Mouse (Mus musculus): ENCODE measurements around the gene Spata21. TPM values are rescaled to one million over a fixed set of nuclear protein-coding genes. Genes with fewer than 3 reads are reported as not detected.

The Spata21 gene
- polyA plus RNA-seq, 1 experiment from 2014 or later, result not detected

DNA sequence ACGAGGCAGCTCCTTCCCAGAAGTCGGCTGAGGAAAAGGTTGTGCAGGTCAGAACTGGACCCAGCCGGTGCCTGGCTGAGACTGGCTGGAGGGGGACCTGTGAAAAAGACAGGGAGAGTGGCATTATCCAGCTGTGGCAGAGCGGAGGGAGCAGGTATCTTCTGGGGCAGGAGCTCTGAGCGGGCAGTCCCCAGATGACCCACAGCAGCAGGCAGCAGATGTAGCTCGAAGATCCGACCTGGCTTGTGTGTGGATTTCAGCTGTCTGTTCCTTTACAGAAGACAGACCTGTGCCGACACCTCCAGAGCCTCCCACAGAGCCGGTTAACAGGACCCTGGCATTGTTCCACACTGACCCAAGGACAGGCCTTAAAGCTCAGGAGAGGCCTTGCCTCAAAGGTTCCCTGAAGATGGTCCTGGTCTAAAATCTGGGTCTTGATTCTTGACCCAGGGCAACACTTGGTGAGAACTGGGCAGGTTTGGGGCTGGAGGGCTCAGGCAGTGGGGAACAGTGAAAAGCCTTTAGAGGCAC, 20.6 kb upstream of the Spata21 start:
- no peak overlapping the region for H3K4me2 ChIP-seq (ENCODE audit: low read depth, low read length, severe bottlenecking)
- H3K36me3 ChIP-seq (ENCODE audit: control insufficient read depth, insufficient read depth, low read length), result peaks cover 12% of the 10 kb centered on the region; the same call in 1 of the 2 replicates
- 87% methylated on average over 9 of the region's 9 CpGs for WGBS
- no peaks in the 10 kb centered on the region for H3K27me3 ChIP-seq (ENCODE audit: control insufficient read depth, insufficient read depth, low read length)
- DNase-seq (ENCODE audit: low spot score) (no peak), ATAC-seq (replicated peaks; ENCODE audit: low FRiP score) (no peak)
- H3K9ac ChIP-seq (ENCODE audit: low read length), result no peak overlapping the region
- H3K4me3 ChIP-seq (ENCODE audit: low read depth, low read length), result no peak overlapping the region
- H3K27ac ChIP-seq (ENCODE audit: low read depth, low read length), result no peak overlapping the region
- H3K9me3 ChIP-seq (ENCODE audit: control insufficient read depth, low read length), result no peaks in the 10 kb centered on the region
- H3K4me1 ChIP-seq (replicated peaks; ENCODE audit: control insufficient read depth, insufficient read depth, low read length), result no peaks in the 10 kb centered on the region

- no peak overlapping the region for H3K9ac ChIP-seq (ENCODE audit: low read length)
- no peak overlapping the region for H3K27ac ChIP-seq (ENCODE audit: low read depth, low read length)
- 92% methylated on average over 8 of the region's 8 CpGs for WGBS
- no peak overlapping the region for H3K4me3 ChIP-seq (ENCODE audit: low read depth, low read length)
- H3K9me3 ChIP-seq (ENCODE audit: control insufficient read depth, low read length), result no peaks in the 10 kb centered on the region
- no peak for DNase-seq (ENCODE audit: low spot score)
- no peaks in the 10 kb centered on the region for H3K4me1 ChIP-seq (replicated peaks; ENCODE audit: control insufficient read depth, insufficient read depth, low read length)
- ATAC-seq (replicated peaks; ENCODE audit: low FRiP score), result no peak
- H3K4me2 ChIP-seq (ENCODE audit: low read depth, low read length, severe bottlenecking), result no peak overlapping the region
- H3K36me3 ChIP-seq (ENCODE audit: control insufficient read depth, insufficient read depth, low read length), result peaks cover 12% of the 10 kb centered on the region; the same call in 1 of the 2 replicates
- no peaks in the 10 kb centered on the region for H3K27me3 ChIP-seq (ENCODE audit: control insufficient read depth, insufficient read depth, low read length)
These were observed 19.5 kb upstream of the Spata21 start for GRCm38 (mm10) chr4:141068655-141069054.

DNA sequence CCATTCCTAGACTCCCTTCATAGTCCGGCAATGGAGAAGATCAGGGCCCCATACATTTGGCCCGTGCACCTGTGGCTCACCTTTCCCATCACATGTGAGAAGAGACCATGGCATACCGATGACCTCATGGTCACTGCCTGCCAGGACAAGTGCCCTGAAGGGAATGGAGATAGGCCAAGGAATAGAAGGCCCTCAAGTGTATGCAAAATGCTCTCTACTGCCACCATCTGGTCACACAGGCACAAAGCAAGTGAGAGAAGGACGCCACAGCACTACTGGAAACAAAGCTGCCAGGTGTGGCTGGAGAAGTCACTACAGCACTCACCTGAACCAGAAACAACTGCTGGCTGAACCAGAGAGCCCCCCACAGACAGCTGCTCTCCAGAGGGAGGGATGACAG, 18.4 kb upstream of the Spata21 start:
- Histone ChIP-seq H3K27me3 (ENCODE audit: control insufficient read depth, insufficient read depth, low read length) (no peaks in the 10 kb centered on the region), H3K27ac (ENCODE audit: low read depth, low read length) (no peak overlapping the region), H3K36me3 (ENCODE audit: control insufficient read depth, insufficient read depth, low read length) (peaks cover 12% of the 10 kb centered on the region; the same call in 1 of the 2 replicates), H3K9me3 (ENCODE audit: control insufficient read depth, low read length) (no peaks in the 10 kb centered on the region), H3K4me3 (ENCODE audit: low read depth, low read length) (no peak overlapping the region), H3K9ac (ENCODE audit: low read length) (no peak overlapping the region), H3K4me1 (replicated peaks; ENCODE audit: control insufficient read depth, insufficient read depth, low read length) (no peaks in the 10 kb centered on the region), H3K4me2 (ENCODE audit: low read depth, low read length, severe bottlenecking) (no peak overlapping the region)
- ATAC-seq (replicated peaks; ENCODE audit: low FRiP score), result no peak
- 58% methylated on average over 4 of the region's 4 CpGs for WGBS
- DNase-seq (ENCODE audit: low spot score), result peak; percentile 69

DNA sequence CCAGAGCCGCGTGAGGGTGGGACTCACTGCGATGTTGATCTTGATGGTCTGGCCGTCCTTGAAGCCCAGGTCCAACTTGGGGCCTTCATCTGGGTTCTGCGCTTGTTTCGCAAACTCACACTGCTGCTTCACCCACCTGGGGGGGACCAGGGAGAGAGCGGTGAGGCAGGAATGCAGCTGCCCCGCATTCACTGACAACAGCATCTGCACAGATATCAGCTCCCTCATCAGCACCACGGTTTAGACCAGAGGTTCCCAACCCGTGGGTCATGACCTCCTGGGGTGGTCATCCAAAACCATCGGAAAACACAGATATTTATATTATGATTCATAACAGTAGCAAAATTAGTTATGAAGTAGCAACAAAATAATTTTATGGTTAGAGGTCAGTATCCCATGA, 15.6 kb upstream of the Spata21 start:
- Histone ChIP-seq H3K9me3 (ENCODE audit: control insufficient read depth, low read length) (no peaks in the 10 kb centered on the region), H3K4me3 (ENCODE audit: low read depth, low read length) (no peak overlapping the region), H3K9ac (ENCODE audit: low read length) (no peak overlapping the region), H3K4me2 (ENCODE audit: low read depth, low read length, severe bottlenecking) (no peak overlapping the region), H3K36me3 (ENCODE audit: control insufficient read depth, insufficient read depth, low read length) (peaks cover 7% of the 10 kb centered on the region; the same call in 1 of the 2 replicates), H3K4me1 (replicated peaks; ENCODE audit: control insufficient read depth, insufficient read depth, low read length) (peaks cover 8% of the 10 kb centered on the region; the same call in 1 of the 2 replicates), H3K27me3 (ENCODE audit: control insufficient read depth, insufficient read depth, low read length) (no peaks in the 10 kb centered on the region), H3K27ac (ENCODE audit: low read depth, low read length) (no peak overlapping the region)
- ATAC-seq (replicated peaks; ENCODE audit: low FRiP score) (no peak), DNase-seq (ENCODE audit: low spot score) (no peak)
- 91% methylated on average over 11 of the region's 11 CpGs for WGBS

DNA sequence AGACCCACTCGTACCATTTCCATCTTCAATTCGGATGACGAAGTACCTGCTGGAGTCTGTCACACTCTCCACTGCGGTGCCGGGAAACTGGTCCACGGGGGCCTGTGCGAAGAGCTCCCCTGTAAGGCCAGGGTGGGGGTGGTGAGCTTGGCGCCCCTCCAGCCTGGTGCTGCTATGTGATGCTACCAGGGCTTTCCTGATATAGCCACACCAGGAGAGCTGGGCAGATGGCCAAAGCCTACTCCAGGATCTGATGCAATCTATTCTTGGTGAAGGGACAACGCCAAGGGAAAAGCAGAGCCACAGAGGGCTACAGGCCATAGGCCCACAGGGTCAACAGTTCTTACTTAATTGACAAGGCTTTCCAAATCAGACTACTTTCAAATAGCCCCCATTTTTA, 14.5 kb upstream of the Spata21 start:
- no peak overlapping the region for H3K4me3 ChIP-seq (ENCODE audit: low read depth, low read length)
- peaks cover 8% of the 10 kb centered on the region; the same call in 1 of the 2 replicates for H3K4me1 ChIP-seq (replicated peaks; ENCODE audit: control insufficient read depth, insufficient read depth, low read length)
- ATAC-seq (replicated peaks; ENCODE audit: low FRiP score) (no peak), DNase-seq (ENCODE audit: low spot score) (no peak)
- no peak overlapping the region for H3K27ac ChIP-seq (ENCODE audit: low read depth, low read length)
- H3K36me3 ChIP-seq (ENCODE audit: control insufficient read depth, insufficient read depth, low read length), result peaks cover 4% of the 10 kb centered on the region; the same call in 1 of the 2 replicates
- H3K4me2 ChIP-seq (ENCODE audit: low read depth, low read length, severe bottlenecking), result no peak overlapping the region
- no peak overlapping the region for H3K9ac ChIP-seq (ENCODE audit: low read length)
- WGBS, result 95% methylated on average over 9 of the region's 9 CpGs
- H3K27me3 ChIP-seq (ENCODE audit: control insufficient read depth, insufficient read depth, low read length), result no peaks in the 10 kb centered on the region
- H3K9me3 ChIP-seq (ENCODE audit: control insufficient read depth, low read length), result no peaks in the 10 kb centered on the region

- DNase-seq (ENCODE audit: low spot score) (no peak), ATAC-seq (replicated peaks; ENCODE audit: low FRiP score) (no peak)
- Histone ChIP-seq H3K4me2 (ENCODE audit: low read depth, low read length, severe bottlenecking) (no peak overlapping the region), H3K9me3 (ENCODE audit: control insufficient read depth, low read length) (no peaks in the 10 kb centered on the region), H3K4me3 (ENCODE audit: low read depth, low read length) (no peak overlapping the region), H3K36me3 (ENCODE audit: control insufficient read depth, insufficient read depth, low read length) (peaks cover 4% of the 10 kb centered on the region; the same call in 1 of the 2 replicates), H3K9ac (ENCODE audit: low read length) (no peak overlapping the region), H3K27me3 (ENCODE audit: control insufficient read depth, insufficient read depth, low read length) (no peaks in the 10 kb centered on the region), H3K4me1 (replicated peaks; ENCODE audit: control insufficient read depth, insufficient read depth, low read length) (peaks cover 8% of the 10 kb centered on the region; the same call in 1 of the 2 replicates), H3K27ac (ENCODE audit: low read depth, low read length) (no peak overlapping the region)
- 93% methylated on average over 4 of the region's 4 CpGs for WGBS
These were observed 14.0 kb upstream of the Spata21 start for GRCm38 (mm10) chr4:141074109-141074508.

DNA sequence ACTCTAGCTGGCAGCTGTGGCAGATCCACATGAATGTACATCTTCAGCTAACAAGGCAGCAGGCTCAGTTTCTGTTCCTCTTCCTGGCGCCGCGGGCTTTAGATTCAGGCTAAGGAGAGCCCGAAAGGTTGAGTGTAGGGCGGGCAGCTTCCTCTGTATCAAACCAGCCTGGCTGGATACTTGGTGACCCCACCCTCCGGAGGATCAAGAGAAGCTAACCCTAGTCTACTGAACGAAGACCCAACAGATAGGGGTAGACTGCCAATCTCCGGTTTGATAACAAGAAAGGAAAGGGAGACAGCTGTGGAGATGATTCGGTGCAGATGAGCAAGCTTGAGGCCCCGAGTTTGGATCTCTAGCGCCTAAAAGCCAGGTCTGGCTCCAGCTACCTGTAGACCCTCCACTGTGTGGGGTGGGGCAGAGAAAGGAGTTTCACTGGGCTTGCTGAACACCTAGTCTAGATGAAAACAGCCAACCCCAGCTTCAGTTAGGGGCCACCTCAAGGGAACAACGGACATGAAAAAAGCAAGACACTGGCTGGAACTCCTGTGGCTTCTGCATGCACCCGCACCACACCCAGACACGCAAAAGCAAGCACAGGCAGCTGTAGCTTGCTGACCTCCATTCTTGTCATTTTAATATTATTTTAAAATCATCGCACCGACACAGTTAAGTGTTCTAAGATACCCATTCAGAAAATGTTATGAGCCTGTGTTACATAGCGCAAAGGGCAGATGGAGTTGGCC, 11.2 kb upstream of the Spata21 start:
- H3K9ac ChIP-seq (ENCODE audit: low read length), result peak overlapping the region; percentile 85
- H3K4me2 ChIP-seq (ENCODE audit: low read depth, low read length, severe bottlenecking), result peak overlapping the region; percentile 99
- no peaks in the 10 kb centered on the region for H3K9me3 ChIP-seq (ENCODE audit: control insufficient read depth, low read length)
- DNase-seq (ENCODE audit: low spot score) (no peak), ATAC-seq (replicated peaks; ENCODE audit: low FRiP score) (no peak)
- no peak overlapping the region for H3K27ac ChIP-seq (ENCODE audit: low read depth, low read length)
- H3K4me1 ChIP-seq (replicated peaks; ENCODE audit: control insufficient read depth, insufficient read depth, low read length), result peaks cover 8% of the 10 kb centered on the region; the same call in 1 of the 2 replicates
- H3K36me3 ChIP-seq (ENCODE audit: control insufficient read depth, insufficient read depth, low read length), result no peaks in the 10 kb centered on the region
- no peaks in the 10 kb centered on the region for H3K27me3 ChIP-seq (ENCODE audit: control insufficient read depth, insufficient read depth, low read length)
- 87% methylated on average over 17 of the region's 17 CpGs for WGBS
- peak overlapping the region; percentile 97 for H3K4me3 ChIP-seq (ENCODE audit: low read depth, low read length)

DNA sequence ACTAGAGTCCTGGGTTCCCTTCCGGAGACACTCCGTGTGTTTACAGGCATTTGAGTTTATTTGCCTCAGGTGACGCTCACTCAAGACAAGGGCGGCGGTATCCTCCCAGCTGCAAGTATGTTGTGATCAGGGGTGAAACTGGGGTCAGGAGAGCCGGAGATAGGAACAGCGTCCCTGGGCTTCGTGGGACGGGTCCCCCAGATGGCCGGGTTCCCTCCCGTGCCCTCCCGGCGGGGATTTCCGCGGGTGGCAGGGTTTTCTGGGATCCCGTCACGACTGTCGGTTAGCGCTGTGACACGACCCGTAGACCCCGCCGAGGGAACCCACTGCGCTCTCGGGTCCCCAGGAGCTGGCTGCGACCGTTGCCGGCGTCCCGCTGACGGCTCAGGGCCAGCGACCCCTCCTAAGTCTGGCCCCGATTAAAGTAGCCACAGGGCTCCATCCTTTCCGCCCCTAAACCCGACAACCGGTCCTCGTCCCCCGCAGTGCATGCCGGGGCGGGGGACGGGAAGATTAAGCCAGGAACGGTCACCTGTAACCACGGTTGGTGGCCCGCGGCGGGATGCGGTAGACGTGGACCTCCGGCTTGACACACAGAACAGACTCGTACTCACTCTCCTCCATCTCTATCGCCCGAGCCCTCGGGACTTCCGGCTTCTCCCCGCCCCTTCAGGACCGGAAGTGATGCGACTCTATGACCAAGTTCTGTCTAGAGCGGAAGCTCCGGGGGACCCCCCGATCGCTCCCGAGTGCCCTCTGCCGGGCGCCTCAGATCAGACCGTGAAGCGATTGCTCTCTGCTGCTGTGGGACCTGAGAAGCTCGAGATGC, 10.2 kb upstream of the Spata21 start, which contains the start of gene Necap2:
Gene Necap2, minus strand, starts transcription at position 677 of the 829 bp plus-strand sequence.
- H3K4me1 ChIP-seq (replicated peaks; ENCODE audit: control insufficient read depth, insufficient read depth, low read length), result peaks cover 8% of the 10 kb centered on the region; the same call in 1 of the 2 replicates
- peak within 1 kb of the TSS; percentile 99 for H3K4me2 ChIP-seq (ENCODE audit: low read depth, low read length, severe bottlenecking)
- no peaks in the 10 kb centered on the region for H3K9me3 ChIP-seq (ENCODE audit: control insufficient read depth, low read length)
- 2% methylated on average over 67 of the region's 67 CpGs for WGBS
- ATAC-seq (replicated peaks; ENCODE audit: low FRiP score) (peak; percentile 93), DNase-seq (ENCODE audit: low spot score) (peak; percentile 97)
- no peaks in the 10 kb centered on the region for H3K36me3 ChIP-seq (ENCODE audit: control insufficient read depth, insufficient read depth, low read length)
- H3K27ac ChIP-seq (ENCODE audit: low read depth, low read length), result no peak within 1 kb of the TSS
- H3K4me3 ChIP-seq (ENCODE audit: low read depth, low read length), result peak within 1 kb of the TSS; percentile 97
- no peaks in the 10 kb centered on the region for H3K27me3 ChIP-seq (ENCODE audit: control insufficient read depth, insufficient read depth, low read length)
- H3K9ac ChIP-seq (ENCODE audit: low read length), result peak within 1 kb of the TSS; percentile 85
